Mouse (Mus musculus): ENCODE measurements around the gene Rhot2. TPM values are rescaled to one million over a fixed set of nuclear protein-coding genes. Genes with fewer than 3 reads are reported as not detected.

The Rhot2 gene
- total RNA-seq, 2 experiments from 2014 or later: 80.3 to 94.8 TPM

GRCm38 (mm10) chr17:25801029-25801428 is 43.6 kb downstream of the Rhot2 start:
- DNase-seq (ENCODE audit: low spot score in 2 of 2): peak; percentile 72 to 74

GRCm38 (mm10) chr17:25796951-25797369 is 47.7 kb downstream of the Rhot2 start, which contains the start of gene Metrn:
TSS of gene Metrn (minus strand) at chr17:25797136.
- DNase-seq (ENCODE audit: low spot score in 2 of 2): peak; percentile 79 to 87

- DNase-seq (ENCODE audit: low spot score in 2 of 2): no peak
Measured at GRCm38 (mm10) chr17:25796211-25796771, 48.4 kb downstream of the Rhot2 start.

- DNase-seq (ENCODE audit: low spot score in 2 of 2): peak; percentile 56 to 61
Measured at GRCm38 (mm10) chr17:25795609-25796092, 49.0 kb downstream of the Rhot2 start, which contains the start of gene AC134908.4. TSS of gene AC134908.4 (minus strand) at chr17:25795659.

GRCm38 (mm10) chr17:25794998-25795397 is 49.7 kb downstream of the Rhot2 start:
- no peak for DNase-seq (ENCODE audit: low spot score in 2 of 2)

GRCm38 (mm10) chr17:25794197-25794596 is 50.5 kb downstream of the Rhot2 start:
- no peak for DNase-seq (ENCODE audit: low spot score in 2 of 2)

GRCm38 (mm10) chr17:25792615-25793014 is 52.0 kb downstream of the Rhot2 start, which contains the start of gene Fam173a:
TSS of gene Fam173a (minus strand) at chr17:25792901.
- peak; percentile 73 to 82 for DNase-seq (ENCODE audit: low spot score in 2 of 2)

- peak; percentile 91 to 92 for DNase-seq (ENCODE audit: low spot score in 2 of 2)
Measured at GRCm38 (mm10) chr17:25791843-25792527, 52.7 kb downstream of the Rhot2 start.

GRCm38 (mm10) chr17:25791320-25791842 is 53.3 kb downstream of the Rhot2 start:
- DNase-seq (ENCODE audit: low spot score in 2 of 2): no peak

Small RNA genes lying within 50 kb of the gene (microRNA-seq; reads per million reads assigned to microRNA genes)
- gene Mir3082: 2.0 to 3.3 reads per million in 2 experiments

Other genes with a start within 250 kb of the Rhot2 start
- 10 to 100 TPM; 55.4 to 57.2 TPM for gene Gng13, start 127.7 kb downstream of the Rhot2 start, total RNA-seq (2021)
- 1 to 10 TPM; 2.6 to 3.6 TPM for gene Chtf18, start 117.4 kb downstream of the Rhot2 start, total RNA-seq (2021)
- 10 to 100 TPM; 27.0 to 30.0 TPM for gene Rpusd1, start 117.2 kb downstream of the Rhot2 start, total RNA-seq (2021)
- gene Mslnl, start 108.8 kb downstream of the Rhot2 start, total RNA-seq (2021): not detected
- gene Msln, start 90.5 kb downstream of the Rhot2 start, total RNA-seq (2021): 1 to 10 TPM; 1.8 to 2.6 TPM
- gene Narfl, start 71.1 kb downstream of the Rhot2 start, total RNA-seq (2021): 10 to 100 TPM; 25.7 to 26.9 TPM
- gene Haghl, start 59.2 kb downstream of the Rhot2 start, total RNA-seq (2021): 100 to 1,000 TPM; 140 to 157 TPM
- gene Ccdc78, start 58.3 kb downstream of the Rhot2 start, total RNA-seq (2021): under 1 TPM; 0.23 to 0.33 TPM
- gene Fam173a, start 52.0 kb downstream of the Rhot2 start, total RNA-seq (2021): 10 to 100 TPM; 69.2 to 80.1 TPM
- not detected for gene AC134908.4, start 49.2 kb downstream of the Rhot2 start, total RNA-seq (2021)
- gene Metrn, start 47.7 kb downstream of the Rhot2 start, total RNA-seq (2021): 10 to 100 TPM; 51.2 to 65.8 TPM
- gene Fbxl16, start 35.8 kb downstream of the Rhot2 start, total RNA-seq (2021): 100 to 1,000 TPM; 272 to 292 TPM
- gene Wdr24, start 21.2 kb downstream of the Rhot2 start, total RNA-seq (2021): 10 to 100 TPM; 21.0 to 24.1 TPM
- 10 to 100 TPM; 55.4 to 56.9 TPM for gene Jmjd8, start 16.0 kb downstream of the Rhot2 start, total RNA-seq (2021)
- gene Stub1, start 11.4 kb downstream of the Rhot2 start, total RNA-seq (2021): 100 to 1,000 TPM; 168 to 169 TPM
- gene Rhbdl1, start 7.6 kb downstream of the Rhot2 start, total RNA-seq (2021): 10 to 100 TPM; 80.6 to 99.3 TPM
- gene Gm20683, start 3.1 kb downstream of the Rhot2 start, total RNA-seq (2021): 10 to 100 TPM; 30.9 to 36.3 TPM
- gene Wdr90, start 16.6 kb upstream of the Rhot2 start, total RNA-seq (2021): 10 to 100 TPM; 25.4 to 37.8 TPM
- 10 to 100 TPM; 30.6 to 32.6 TPM for gene Mcrip2, start 23.9 kb upstream of the Rhot2 start, total RNA-seq (2021)
- gene Mettl26, start 30.2 kb upstream of the Rhot2 start, total RNA-seq (2021): 10 to 100 TPM; 31.7 to 32.7 TPM
- 1 to 10 TPM; 1.1 to 1.4 TPM for gene Wfikkn1, start 36.0 kb upstream of the Rhot2 start, total RNA-seq (2021)
- 10 to 100 TPM; 41.9 to 49.9 TPM for gene Rab40c, start 74.9 kb upstream of the Rhot2 start, total RNA-seq (2021)
- 100 to 1,000 TPM; 144 to 149 TPM for gene Pigq, start 100.1 kb upstream of the Rhot2 start, total RNA-seq (2021)
- not detected for gene Nhlrc4, start 100.1 kb upstream of the Rhot2 start, total RNA-seq (2021)
- gene A930017K11Rik, start 107.7 kb upstream of the Rhot2 start, total RNA-seq (2021): not detected
- 10 to 100 TPM; 38.2 to 50.8 TPM for gene Capn15, start 140.9 kb upstream of the Rhot2 start, total RNA-seq (2021)
- 10 to 100 TPM; 69.6 to 79.3 TPM for gene Rab11fip3, start 224.7 kb upstream of the Rhot2 start, total RNA-seq (2021)
- gene Decr2, start 245.5 kb upstream of the Rhot2 start, total RNA-seq (2021): 10 to 100 TPM; 24.8 to 25.7 TPM

Data from layer of hippocampus, postnatal 10 days (tissue).